Mouse (Mus musculus) ES-Bruce4 (cell line): ENCODE measurements at regions not wholly inside any gene's neighbourhood (a gene's known extent, or its start where the extent isn't known, plus 50 kb on each side); places are given as distances from the start of the nearest gene placed in this dataset.
A peak's percentile ranks its signal among the peaks of the same experiment; 100 is the strongest.

ENCODE experiments used
- H3K27ac ChIP-seq: 2 replicates; pipeline ENCODE4 v1.5.1; 2012; ENCODE audit warnings: low read length, inconsistent platforms; ENCODE audit not compliant: insufficient read depth
- H3K27me3 ChIP-seq: 2 replicates; pipeline ENCODE4 v1.6.1; 2012; ENCODE audit warnings: mild to moderate bottlenecking, low read length, inconsistent platforms; ENCODE audit not compliant: control insufficient read depth, poor library complexity, insufficient read depth, severe bottlenecking
- H3K36me3 ChIP-seq: 2 replicates; pipeline ENCODE4 v1.6.1; 2012; ENCODE audit warnings: inconsistent platforms, mild to moderate bottlenecking, low read length, moderate library complexity; ENCODE audit not compliant: control insufficient read depth, poor library complexity, insufficient read depth, severe bottlenecking
- H3K4me1 ChIP-seq: one replicate; pipeline ENCODE4 v1.8.1; 2011; ENCODE audit warnings: low read length; ENCODE audit not compliant: control insufficient read depth, insufficient read depth
- H3K4me3 ChIP-seq: 2 replicates; pipeline ENCODE4 v1.5.1; 2011; ENCODE audit warnings: low read depth, mild to moderate bottlenecking, low read length
- H3K9ac ChIP-seq: 2 replicates; pipeline ENCODE4 v1.6.1; 2012; ENCODE audit warnings: low read depth, mild to moderate bottlenecking, inconsistent platforms; ENCODE audit not compliant: poor library complexity, severe bottlenecking
- H3K9me3 ChIP-seq: replicated peaks from 2 replicates; pipeline ENCODE4 v1.6.1; 2012; ENCODE audit warnings: mild to moderate bottlenecking, low read length, inconsistent platforms; ENCODE audit not compliant: control insufficient read depth, poor library complexity, insufficient read depth, severe bottlenecking
- CTCF ChIP-seq: IDR thresholded peaks from one replicate; pipeline ENCODE4 v1.8.1; 2011; ENCODE audit warnings: low read depth, low read length
- EP300 ChIP-seq: IDR thresholded peaks from 2 replicates; pipeline ENCODE4 v1.6.1; 2011; ENCODE audit warnings: low read depth, low read length; ENCODE audit not compliant: insufficient read depth
- POLR2A ChIP-seq: IDR thresholded peaks from one replicate; pipeline ENCODE4 v1.8.1; 2011; ENCODE audit warnings: low read length; ENCODE audit not compliant: insufficient read depth

DNA sequence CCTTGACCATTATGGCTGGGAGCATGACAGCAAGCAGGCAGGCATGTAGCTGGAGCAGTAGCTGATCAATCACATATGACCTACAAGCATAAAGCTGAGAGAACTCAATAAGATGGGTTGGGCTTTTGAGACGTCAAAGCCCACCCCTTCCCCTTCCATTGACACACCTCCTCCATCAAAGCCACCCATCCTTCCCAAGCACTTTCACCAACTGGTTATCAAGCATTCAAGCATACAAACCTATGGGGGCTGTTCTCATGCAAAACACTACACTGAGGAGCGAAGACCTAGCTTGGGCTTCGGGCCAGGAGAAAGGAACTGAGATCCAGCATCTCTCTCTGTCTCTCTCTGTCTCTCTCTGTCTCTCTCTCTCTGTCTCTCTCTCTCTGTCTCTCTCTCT lies 118.4 kb upstream of the Tle3 start:
- TF ChIP-seq CTCF: no peak
- TF ChIP-seq POLR2A: no peak
- no peak for TF ChIP-seq EP300
- Histone ChIP-seq H3K4me1 (no peaks in the 10 kb centered on the region), H3K9ac (no peak overlapping the region), H3K27ac (no peak overlapping the region), H3K27me3 (no peaks in the 10 kb centered on the region), H3K36me3 (no peaks in the 10 kb centered on the region), H3K9me3 (no peaks in the 10 kb centered on the region; the same call in 1 of the 2 replicates), H3K4me3 (no peak overlapping the region)

DNA sequence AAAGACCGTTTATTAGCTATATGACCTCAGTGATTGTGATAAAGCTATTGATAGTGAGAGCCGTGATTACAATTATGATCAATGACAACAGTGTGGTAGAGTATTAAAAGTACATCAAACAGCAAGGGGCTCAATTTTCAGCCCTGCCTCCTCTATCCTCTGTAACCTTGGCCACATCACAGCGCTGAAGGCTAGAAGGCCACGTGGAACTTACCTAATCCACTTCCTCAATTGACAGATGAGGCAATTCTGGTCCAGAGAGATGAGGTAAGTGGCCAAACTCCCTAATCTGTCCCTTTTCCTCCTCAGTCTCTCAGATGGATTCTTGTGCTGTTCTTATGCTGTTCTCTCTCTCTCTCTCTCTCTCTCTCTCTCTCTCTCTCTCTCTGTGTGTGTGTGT lies 114.7 kb upstream of the Tle3 start:
- TF ChIP-seq POLR2A (no peak), EP300 (no peak), CTCF (no peak)
- no peaks in the 10 kb centered on the region; the same call in 1 of the 2 replicates for H3K9me3 ChIP-seq
- H3K27me3 ChIP-seq: no peaks in the 10 kb centered on the region
- H3K4me1 ChIP-seq: peaks cover 9% of the 10 kb centered on the region
- no peak overlapping the region for H3K27ac ChIP-seq
- no peak overlapping the region for H3K9ac ChIP-seq
- H3K4me3 ChIP-seq: no peak overlapping the region
- no peaks in the 10 kb centered on the region for H3K36me3 ChIP-seq

DNA sequence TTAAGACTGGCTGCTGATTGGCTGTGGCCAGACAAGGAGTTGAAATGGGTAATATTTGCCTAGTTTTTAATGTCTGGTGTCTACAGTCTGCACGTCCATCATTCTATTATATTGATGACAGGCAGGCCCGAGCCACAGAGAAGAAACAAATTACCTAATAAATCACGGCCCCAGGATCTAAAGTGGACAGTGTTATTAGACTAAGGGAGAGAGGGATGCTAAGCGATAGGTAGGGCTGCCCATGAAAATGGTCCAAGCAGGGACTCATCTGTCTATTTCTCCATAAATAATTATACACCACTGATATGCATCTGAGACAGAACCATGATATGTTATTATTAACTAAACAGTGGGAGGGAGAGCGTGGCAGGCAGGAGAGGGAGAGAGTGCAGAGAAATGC lies 114.1 kb upstream of the Tle3 start:
- no peaks in the 10 kb centered on the region for H3K27me3 ChIP-seq
- H3K36me3 ChIP-seq: no peaks in the 10 kb centered on the region
- no peak overlapping the region for H3K27ac ChIP-seq
- H3K4me3 ChIP-seq: no peak overlapping the region
- no peak overlapping the region for H3K9ac ChIP-seq
- H3K4me1 ChIP-seq: peaks cover 9% of the 10 kb centered on the region
- no peak for TF ChIP-seq EP300
- no peak for TF ChIP-seq CTCF
- no peak for TF ChIP-seq POLR2A
- no peaks in the 10 kb centered on the region; the same call in 1 of the 2 replicates for H3K9me3 ChIP-seq

DNA sequence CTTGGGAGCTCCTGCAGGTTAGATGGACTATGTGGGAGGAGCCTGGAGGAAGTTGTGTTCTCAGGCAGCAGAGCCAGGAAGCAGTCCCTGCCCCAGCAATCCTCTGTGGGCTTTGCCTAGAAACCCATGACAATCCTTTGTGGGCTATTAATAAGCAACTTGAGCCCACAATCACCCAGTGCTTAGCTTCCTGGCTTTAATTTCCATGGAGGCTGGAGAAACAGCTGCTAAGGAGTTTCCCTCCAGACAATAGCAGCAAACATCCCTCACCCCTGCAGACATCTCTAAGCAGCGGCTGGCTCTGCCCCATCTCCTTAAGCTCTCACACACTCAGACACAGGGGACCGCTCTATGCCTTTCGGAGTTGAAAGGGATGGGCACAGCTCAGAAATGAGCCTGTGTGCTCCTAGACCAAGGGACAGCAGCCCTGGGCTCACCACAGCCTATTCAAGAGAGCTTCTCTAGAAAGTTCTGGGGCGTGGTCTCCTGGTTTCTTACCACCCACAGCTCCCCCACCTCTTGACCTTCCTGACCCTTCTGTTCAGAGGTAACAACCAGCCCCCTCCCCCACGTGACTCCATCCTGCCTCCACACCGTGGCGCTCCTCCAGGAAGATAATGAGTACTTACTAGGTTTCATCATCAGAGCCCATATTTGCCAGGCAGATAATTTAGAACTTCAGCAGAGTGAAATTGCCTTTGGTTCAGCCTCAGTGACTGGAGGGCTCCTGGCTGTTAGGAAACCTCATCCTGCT lies 112.6 kb upstream of the Tle3 start:
- Histone ChIP-seq H3K27ac (peak overlapping the region; percentile 75), H3K9me3 (no peaks in the 10 kb centered on the region; the same call in 1 of the 2 replicates), H3K4me1 (peaks cover 9% of the 10 kb centered on the region), H3K9ac (no peak overlapping the region), H3K36me3 (no peaks in the 10 kb centered on the region), H3K27me3 (no peaks in the 10 kb centered on the region), H3K4me3 (no peak overlapping the region)
- TF ChIP-seq EP300: peak; percentile 89
- TF ChIP-seq POLR2A: no peak
- peak; percentile 7 for TF ChIP-seq CTCF

DNA sequence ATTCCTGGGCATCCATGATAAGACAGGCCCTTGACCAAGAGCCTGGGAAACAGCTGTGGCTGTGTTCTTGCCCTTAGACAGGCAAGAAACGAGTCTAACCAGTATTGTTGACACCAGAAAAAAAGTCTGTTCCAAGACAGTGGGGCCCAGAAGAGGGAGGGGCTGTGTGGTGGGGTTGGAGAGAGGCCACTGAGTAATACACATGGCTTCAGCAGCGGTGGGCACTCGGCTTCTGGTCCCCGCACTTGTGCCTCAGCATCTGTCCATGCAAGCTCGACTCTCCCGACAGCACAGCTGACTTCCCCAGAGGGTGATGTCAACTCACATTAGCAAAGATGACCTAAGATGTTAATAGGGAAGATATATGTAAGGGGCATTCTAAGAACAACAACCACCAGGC lies 110.9 kb upstream of the Tle3 start:
- H3K9ac ChIP-seq: no peak overlapping the region
- no peaks in the 10 kb centered on the region for H3K36me3 ChIP-seq
- no peak for TF ChIP-seq EP300
- TF ChIP-seq CTCF: no peak
- no peak for TF ChIP-seq POLR2A
- no peak overlapping the region for H3K4me3 ChIP-seq
- H3K27me3 ChIP-seq: no peaks in the 10 kb centered on the region
- H3K4me1 ChIP-seq: peaks cover 9% of the 10 kb centered on the region
- no peaks in the 10 kb centered on the region; the same call in 1 of the 2 replicates for H3K9me3 ChIP-seq
- no peak overlapping the region for H3K27ac ChIP-seq

DNA sequence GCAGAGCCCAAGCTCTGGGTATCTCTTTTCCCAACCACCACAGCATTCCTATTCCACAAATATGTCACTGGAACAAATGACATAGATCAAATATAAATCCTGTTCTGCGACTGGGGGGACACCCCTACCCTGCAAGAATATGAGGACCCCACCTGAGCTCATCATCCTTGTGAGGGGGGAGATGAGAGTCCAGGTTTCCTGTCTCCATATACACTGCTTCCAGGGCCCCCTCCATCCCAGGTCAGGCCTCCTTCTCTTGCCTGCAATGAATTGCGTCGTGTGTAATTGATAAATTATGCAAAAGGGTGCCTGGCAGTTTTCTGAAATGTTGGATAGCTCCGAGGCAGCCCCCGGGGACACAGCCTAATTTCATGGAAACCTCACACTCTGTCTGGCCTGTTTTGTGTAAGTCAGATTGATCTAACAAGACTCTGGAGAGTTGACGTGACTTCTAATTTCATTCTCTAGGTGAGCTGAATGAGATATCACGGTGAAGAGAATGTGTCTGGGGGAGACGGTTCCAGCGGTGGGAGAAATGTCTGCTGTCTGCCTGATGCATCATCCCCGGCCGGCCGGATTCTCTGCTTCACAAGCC lies 110.3 kb upstream of the Tle3 start:
- H3K27me3 ChIP-seq: no peaks in the 10 kb centered on the region
- no peak overlapping the region for H3K4me3 ChIP-seq
- H3K27ac ChIP-seq: no peak overlapping the region
- TF ChIP-seq POLR2A: no peak
- no peak for TF ChIP-seq EP300
- TF ChIP-seq CTCF: no peak
- H3K9me3 ChIP-seq: no peaks in the 10 kb centered on the region; the same call in 1 of the 2 replicates
- peaks cover 10% of the 10 kb centered on the region for H3K4me1 ChIP-seq
- H3K9ac ChIP-seq: no peak overlapping the region
- H3K36me3 ChIP-seq: no peaks in the 10 kb centered on the region
